Mouse (Mus musculus): ENCODE results near the gene Zswim8.

Gene Zswim8

DNA sequence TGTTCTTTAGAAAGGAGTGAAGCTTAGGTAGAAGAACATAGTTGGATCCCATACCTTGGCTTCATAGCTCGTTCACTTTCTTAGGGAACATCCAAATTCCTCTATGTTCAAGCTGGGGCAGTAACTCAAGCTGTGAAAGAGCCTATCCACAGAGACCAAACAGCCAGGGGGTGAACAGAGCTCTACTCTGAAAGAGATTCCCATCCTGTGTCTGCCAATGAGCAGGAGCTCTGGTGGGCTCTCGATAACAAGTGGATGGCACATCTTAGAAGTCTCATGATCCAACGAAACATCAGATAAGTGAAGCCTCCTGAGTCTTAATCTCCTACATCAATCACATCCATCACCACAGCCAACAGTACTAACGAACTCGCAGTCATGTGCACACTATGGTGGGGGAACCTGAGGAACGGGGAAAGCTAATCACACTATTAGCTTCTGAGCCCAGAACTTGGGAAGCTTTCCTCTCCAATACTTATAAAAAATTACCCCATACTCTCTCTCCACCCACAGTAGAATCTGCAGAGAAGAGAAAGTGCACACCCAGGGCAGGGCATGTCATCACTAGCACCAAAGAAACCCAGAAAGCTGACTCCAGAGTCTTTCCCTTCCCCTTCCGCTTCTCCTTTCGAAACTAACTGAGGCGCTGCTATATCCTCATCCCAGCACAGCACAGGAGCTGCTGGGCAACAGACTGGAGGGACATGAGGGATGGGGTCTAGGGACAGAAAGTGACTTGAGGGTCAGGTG, 23.7 kb downstream of the Zswim8 start:
- DNase-seq (ENCODE audit: low read depth, low spot score) = no peak

DNA sequence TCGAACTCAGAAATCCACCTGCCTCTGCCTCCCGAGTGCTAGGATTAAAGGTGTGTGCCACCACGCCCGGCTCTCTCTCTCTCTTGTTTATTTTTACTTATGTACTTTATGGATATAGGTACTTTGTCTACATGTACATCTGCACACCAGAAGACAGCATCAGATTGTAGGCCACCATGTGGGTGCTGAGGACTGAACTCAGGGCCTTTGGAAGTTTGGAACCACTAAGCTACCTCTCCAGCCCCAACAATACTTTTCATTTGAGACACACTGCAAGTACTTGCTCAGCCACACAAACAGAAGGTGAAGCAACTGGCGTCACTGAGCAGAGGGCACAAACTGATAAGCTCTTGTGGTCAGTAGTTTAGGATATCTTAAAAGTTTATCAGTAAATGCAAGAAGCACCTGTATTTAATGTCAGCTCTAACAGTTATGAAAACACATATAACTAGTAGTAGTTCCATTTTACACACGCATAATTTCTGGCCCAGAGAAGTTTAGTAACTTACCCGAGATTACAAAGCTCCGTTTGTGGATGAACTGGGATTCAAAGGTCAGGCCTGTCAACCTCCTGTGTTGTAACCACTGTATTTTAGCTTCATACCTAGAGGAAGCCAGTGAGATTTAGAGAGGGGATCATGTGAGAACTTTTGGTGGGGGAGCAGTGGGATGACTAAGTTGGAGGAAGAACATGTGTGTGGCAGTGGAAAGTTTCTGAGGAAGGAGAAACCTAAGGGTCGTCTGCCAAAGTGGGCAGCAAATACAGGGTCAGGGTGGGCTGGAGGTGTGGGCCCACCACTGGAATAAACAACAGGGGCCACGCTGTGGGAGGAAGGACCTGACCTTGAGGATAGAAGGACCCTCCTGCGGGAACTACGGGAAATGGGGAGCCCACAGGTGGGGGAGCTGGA, 25.9 kb downstream of the Zswim8 start:
- DNase-seq (ENCODE audit: low read depth, low spot score) = no peak

DNA sequence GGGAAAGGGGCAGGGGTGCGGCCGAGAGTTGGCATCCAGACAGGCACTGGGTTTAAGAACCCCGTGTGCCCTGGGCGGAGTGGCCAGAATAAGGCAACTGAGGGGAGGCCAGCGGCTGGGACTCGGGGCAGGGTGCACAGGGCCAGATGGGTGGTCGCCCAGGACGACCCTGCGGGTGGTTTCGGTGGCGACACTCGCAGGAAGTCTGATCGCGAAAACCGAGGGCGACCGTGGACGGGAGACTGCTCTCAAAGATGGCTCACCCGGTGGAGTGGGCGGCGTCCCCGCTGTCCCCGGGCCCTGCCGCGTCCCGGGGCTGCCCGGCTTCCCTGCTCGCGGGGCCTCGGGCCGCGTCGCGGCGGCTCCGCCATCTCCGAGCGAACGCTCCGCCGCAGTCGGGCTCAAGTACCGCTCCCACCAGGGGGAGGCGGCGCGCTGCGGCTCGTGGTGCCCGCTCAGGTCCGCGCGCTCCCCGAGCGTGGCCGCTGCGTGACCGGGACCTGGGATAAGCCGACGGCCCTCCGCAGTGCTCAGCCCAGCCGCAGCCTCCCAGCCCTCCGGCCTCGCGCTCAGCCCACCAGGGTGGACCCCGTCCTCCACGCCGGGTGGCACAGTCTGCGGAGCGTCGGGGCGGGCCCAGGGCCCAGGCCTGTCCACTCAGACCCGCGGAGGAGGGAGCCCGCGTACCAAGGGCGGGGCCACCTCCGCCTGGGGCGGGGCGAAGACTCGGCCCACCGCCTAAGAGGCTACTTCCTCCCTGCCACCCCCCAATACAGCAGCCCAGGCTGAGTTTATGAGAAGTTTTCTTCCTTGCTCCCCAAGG, 26.8 kb downstream of the Zswim8 start, which contains the start of gene Ndst2:
Gene Ndst2 (minus strand): TSS at position 611 of the 823 bp plus-strand sequence.
- DNase-seq (ENCODE audit: low read depth, low spot score) = peak; percentile 81

DNA sequence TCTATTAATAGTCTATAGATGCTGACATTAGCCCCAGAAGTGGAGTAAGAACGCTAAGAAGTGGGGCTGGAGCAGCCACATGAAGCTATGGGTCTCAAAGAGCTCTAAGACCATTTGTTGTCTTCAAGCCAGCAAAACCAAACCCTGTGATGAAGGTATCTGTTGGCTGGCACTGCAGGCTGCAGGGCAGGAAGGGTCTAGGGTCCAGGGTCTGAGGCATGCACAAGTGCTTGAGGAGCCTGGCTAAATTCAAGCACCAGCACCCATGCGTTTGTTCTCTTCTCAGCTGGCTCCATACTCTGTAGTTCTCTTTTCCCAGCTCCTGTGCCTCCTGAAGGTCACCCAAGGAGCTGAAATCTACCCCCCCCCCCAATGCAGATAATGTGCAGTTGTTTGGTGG, 27.7 kb downstream of the Zswim8 start:
- no peak for DNase-seq (ENCODE audit: low read depth, low spot score)

DNA sequence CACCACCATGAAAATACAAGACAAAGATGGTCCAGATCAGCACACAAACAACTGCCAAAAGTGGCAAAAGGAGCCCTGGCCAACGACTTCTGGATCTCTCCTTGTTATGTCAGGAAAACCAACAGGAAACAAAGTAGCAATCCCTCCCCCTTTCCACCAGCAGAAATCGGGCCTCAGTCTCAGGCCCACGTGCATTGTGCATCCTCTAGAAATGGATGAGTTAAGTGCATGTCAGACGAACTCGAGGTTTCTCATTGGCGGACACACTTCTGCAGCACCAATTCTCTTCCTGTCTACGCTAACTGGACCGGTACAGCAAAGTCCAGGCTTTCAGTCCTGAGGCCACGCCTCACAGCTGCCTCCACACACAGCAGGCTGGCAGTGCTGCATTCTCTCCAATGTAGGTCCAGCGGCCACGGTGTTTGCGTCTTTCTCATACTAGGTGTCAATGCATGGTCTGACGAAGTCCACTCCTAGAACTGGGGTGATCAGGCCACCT, 28.6 kb downstream of the Zswim8 start:
- DNase-seq (ENCODE audit: low read depth, low spot score) = no peak

DNA sequence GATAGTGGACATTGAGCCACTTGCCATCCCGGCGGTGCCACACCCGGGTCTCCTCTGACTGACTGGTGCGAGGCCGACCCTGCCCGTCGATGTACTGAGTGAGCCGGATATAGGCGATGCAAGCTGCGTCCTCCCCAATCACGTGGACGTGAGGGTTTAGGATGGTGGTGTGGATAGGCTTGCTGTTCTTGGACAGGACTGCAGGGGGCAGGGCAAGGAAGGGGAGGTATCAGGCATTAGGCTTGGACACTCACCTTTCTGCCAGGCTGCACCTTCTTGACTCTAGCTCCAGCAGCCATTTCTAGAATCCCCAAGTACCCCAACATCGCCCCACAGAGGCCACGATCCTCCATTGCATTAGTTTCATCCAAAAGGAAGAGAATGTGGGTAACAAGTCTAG, 30.0 kb downstream of the Zswim8 start:
- DNase-seq (ENCODE audit: low read depth, low spot score) = peak; percentile 95

DNA sequence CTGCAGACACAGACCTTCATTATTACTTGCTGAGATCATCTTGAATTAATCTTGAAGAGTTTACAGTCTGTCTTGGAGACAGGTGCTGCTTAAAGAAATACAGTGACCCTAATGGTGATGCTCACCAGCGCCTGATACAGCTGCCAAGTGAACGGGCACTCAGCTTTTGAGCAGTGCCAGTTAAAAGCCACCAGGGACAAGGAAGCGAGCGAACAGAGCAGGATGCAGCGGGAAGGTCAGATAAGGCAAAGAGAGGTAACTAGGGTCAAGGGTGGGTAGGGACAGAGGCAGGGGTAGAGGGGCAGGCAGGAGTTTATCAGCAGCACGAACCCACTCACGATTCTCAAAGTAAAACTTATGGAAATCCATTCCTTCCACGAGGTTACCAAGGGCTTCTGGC, 31.2 kb downstream of the Zswim8 start:
- no peak for DNase-seq (ENCODE audit: low read depth, low spot score)

DNA sequence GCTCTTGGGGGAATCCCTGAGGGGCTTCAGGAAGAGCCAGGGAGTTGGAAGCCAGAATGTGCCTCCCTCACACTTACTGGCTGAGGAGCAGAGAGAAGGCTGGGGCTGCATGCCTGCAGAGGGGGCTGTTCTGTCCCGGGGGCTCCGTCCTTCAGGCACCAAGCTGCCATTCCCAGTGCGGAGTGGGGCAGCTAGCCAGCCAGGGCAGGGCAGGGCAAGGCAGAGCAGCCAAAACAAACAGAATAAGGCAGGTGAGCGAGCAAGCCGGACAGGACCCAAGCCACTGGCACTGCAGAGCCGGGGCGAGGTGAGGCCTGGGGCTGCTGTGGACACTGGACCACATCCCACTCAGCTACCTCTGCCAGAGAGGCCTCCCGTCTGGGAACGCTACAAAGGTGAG, 33.9 kb downstream of the Zswim8 start:
- DNase-seq (ENCODE audit: low read depth, low spot score) = no peak

DNA sequence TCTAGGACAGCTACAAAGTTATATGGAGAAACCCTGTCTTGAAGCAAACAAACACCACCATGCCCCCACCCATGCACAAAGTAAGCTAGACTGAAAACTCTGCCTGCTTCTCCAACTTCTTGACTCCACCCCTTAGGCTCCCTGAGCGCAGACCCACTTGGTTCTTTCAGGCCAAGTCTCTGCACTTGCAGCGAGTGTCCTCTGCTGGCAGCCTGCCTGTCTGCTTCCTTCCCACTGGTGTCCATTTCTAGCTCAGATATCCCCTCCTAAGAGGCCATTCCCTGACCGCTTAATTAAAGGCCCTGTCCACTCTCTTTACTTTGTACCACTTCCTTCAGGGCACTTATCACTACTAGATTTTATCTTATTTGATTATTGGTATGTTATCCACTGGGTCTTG, 36.3 kb downstream of the Zswim8 start:
- DNase-seq (ENCODE audit: low read depth, low spot score) = no peak

DNA sequence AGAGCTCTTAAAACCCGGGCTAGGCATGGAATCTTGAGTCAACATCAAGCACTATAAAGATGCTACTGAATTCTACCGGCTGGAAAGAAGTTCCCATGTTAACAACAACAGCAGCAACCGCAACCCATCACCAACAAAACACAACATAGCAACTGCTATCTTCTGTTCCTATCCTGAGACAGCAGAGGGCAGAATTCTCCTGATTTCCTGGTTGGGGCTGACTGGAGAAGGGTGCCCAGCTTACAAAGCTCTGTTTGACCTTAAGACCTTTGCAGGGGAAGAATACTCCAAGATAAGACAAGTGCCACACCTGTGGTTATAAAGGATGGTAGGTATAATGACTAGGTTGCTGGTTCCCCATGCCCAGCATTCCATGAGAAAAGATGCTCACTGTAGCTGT, 39.6 kb downstream of the Zswim8 start:
- DNase-seq (ENCODE audit: low read depth, low spot score) = no peak

DNA sequence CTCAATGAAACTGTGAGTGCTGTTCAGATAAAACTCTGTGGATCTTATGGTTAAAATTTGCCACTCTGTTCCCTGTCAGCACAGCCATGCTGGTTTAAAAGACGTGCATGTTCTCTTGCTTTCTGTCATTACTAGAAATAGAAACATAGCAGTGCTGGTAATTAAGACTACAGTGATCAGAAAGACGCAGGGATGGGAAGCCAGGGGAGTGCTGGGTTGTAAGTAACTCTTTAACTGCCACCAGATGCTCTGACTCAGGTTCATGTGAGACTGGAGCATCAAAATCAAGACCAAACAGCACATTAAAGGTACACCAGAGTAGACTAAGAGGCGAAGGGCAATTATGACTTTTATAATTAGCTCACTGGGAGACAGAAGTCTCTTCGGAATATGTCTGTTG, 41.0 kb downstream of the Zswim8 start:
- no peak for DNase-seq (ENCODE audit: low read depth, low spot score)

DNA sequence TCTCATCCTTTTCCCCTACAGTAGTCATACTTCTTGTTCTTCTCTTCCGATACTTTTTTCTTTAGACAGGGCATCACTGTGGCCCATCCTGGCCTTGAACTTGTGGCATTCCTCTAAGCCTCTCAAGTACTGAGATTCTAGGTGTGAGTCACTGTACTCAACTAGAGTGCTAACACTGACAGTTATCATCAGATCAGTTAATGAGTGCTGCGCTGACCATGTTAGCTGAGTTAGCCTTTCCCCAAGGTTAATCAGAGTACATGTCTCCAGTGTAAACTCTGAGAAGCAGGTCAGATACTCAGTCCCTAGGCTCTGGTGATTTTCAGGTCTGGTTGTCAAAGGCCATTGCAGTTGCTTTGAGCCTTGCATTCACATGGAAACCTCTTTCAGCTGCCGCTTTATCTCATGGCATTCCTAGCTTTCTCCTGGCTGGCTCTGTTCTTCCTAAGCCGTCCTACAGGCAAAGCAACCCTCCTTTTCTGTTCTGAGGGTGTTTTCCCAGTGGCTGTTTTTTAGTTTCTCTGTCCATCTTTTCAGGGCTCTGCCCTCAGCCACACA, 42.2 kb downstream of the Zswim8 start:
- DNase-seq (ENCODE audit: low read depth, low spot score) = no peak

DNA sequence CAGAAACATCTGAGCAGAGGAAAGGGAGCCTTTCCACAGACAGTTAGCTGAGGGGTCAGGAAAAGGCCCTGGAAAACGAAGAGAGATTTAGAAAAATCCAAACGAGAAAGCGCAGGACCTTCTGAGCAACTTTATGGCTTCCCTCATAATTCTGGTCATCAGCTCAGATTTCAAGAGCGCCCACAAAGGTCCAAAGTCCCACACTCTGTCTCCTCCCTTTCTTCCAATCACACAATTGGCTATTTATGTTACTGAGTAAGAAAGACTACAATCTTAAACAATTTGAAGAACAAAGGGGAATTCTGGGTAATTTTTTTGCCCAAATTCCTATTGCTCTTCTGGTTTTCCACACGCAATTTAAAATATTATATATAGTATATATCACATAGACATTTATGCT, 43.2 kb downstream of the Zswim8 start:
- no peak for DNase-seq (ENCODE audit: low read depth, low spot score)

DNA sequence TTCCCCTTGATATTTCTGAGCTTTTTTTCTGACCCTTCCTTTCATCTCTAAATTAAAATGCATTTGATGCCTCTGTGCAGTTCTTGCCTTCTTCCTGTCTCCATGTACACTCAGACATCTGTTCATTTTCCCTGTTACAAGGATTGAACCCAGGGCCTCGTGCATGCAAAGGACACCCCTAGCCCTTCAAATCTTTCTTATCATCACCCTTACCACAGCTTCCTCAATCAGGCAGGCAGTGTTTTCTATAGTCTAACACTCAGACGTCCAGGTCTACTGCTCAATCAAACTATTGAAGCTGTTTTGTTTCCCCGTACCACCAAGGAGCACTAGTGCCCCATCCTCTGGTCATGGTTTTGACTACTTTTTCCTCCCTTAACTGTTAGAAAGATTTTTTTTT, 46.4 kb downstream of the Zswim8 start:
- no peak for DNase-seq (ENCODE audit: low read depth, low spot score)

DNA sequence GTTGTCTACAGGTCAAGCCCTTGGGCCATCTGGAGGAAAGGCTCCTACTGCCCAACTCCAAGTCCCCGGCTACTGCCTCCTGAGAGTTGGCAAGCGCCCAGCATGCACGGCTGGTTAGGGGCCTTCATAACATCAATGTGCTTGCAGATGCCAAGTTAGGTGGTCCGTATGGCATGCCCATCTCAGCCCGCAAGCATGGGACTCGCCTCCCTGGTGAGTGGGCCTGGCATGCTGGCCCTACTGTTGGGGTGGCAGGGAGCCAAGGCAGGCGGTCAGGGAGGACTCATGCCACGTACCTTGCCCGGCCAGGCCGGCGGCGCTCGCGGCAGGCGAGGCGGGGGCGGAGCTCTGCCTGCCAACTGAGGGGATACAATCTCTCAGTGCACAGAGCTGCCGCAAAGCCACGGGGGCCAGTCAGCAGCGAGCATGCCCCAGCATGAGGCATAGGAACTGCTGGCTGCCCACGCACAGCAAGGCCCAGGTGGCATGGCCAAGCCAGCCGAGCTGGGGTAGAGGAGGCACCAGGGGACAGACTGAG, 50.1 kb downstream of the Zswim8 start:
- no peak for DNase-seq (ENCODE audit: low read depth, low spot score)

DNA sequence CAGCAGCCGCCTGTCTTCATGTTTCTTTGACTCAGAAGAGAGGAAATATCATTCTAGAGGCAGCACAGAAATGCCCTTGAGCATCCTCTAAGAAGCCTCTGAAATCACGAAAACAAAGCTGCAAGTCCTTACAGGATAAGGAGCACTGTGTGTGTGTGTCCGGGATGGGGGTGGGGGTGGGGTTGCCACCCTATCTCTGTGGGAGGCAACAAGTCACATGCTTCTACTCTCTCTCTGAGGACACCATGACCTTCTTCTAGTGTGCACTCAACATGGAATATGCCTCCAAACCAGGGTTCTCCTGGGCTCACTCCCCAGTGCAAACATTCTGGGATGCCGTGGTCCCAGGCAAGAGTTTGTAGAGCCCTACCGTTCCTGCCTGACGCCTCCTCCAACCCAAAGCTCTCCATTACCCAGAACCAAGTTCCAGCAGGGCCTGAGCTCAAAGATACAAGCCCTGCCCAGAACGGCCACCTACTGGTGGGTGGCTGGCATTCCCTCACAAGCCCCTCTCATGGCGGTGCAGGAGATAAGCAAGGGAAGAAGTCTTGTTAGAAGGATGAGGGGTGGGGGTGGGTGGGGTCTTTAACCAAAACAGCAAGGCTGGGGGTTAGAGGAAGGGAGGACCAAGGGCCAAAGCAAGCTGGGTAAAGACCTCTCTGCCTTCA, 51.5 kb downstream of the Zswim8 start:
- peak; percentile 72 for DNase-seq (ENCODE audit: low read depth, low spot score)

DNA sequence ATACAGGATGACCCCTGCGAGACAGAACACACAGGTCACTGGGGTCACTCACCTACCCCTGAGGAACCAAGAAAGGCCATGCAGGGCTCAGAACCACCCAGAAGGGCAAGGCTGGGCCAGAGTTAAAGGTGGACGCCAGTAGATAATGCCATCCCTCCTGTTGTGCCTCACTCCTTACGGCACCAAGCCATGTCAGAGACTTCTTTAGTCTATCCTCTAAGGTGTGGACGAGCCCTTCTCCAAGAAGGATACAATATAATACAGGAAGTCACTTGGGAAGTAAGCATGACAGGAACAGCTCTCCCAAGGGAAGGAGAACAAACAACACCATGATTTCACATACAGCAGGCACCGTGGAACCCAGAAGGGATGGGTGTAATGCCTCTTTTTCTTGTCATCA, 57.6 kb downstream of the Zswim8 start:
- no peak for DNase-seq (ENCODE audit: low read depth, low spot score)

DNA sequence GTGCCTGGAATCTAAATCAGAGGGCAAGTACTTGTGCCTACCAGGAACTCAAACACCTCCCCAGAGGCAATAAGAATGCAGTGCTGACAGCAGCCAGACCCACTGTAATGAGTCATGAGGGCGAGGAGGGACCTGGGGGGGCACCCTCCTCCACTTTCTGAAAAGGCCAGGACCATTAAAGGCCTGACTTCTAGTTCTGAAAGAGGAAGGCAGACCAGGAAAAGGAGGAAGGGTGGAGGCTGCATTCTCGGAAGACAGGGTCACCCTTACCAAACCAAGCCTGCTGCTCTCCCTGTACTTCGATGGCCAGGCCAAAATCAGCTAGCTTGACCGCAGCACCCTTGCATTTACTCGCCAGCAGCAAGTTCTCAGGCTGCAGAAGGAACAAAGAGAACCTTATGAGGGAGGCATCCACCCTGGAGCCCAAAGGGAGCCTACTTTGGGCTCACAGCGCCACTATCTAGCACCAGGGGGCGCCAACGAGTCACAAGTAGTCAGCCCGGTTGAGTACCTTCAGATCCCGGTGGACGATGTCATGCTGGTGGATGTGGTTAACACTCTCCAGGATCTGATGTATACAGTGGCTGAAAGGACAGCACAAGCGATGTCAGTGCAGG, 58.4 kb downstream of the Zswim8 start:
- DNase-seq (ENCODE audit: low read depth, low spot score) = peak; percentile 89

DNA sequence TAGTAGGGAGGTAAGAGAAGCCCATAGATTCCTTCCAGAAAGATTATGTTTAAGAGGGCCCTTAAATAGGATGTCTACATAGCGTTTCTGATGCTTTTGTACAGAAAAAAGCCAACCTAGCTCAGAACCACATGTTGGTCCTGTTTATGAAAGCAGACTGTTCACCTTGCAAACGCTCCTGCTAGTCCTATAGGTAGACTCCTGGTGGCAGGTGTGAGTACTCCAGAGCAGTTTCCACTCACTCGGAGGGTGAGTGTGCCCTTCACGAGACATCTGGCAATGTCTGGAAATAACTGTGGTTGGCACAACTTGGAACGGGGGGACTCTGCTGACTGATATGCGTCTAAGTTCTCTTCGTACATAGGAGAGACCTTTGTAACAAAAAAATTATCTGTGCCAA, 60.6 kb downstream of the Zswim8 start:
- DNase-seq (ENCODE audit: low read depth, low spot score) = no peak

DNA sequence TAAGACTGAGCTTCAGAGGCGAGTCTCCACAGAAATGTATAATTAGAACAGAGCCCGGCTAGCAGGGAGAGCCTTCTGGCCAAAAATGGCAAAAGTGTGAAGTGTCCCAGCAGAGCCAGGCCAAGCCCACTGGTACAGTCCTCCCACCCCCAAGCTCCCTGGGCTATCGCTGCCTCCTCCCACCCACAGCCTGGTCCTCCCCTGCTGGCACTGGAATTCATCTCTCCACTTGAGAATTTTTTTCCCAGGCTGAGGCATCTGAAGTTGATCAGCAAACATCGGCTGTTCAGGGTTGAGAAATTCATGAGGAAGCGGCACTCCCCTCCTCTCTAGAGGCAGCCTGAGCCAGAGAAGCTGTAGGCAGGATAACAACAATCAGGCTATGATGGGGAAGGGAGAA, 61.2 kb downstream of the Zswim8 start:
- DNase-seq (ENCODE audit: low read depth, low spot score) = no peak

Data from ZHBTc4 (cell line).